Mouse (Mus musculus): Measurements from ENCODE around the gene Asb6.

Gene Asb6

DNA sequence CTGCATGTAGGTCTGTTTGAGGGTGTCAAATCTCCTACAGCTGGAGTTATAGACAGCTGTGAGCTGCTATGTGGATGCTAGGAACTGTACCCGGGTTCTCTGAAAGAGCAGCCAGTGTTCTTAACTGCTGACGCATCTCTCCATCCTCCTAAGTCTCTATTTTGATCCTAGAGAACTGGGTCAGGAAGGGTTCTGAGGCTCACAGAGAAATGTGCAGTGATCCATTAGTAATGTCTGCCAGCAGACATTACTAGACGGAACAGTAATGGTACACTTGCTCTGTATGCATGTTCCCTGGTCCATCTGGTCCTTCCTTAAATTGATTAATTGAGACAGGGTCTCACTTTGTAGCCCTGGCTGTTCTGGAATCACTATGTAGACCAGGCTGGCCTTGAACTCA, 30.7 kb downstream of the Asb6 start:
- DNase-seq (ENCODE audit: low read depth in 1 of 2, low spot score in 2 of 2) = no peak

GRCm38 (mm10) chr2:30796382-30796781, 33.8 kb downstream of the Asb6 start:
- DNase-seq (ENCODE audit: low read depth in 1 of 2, low spot score in 2 of 2) = peak; percentile 22 to 46

- DNase-seq (ENCODE audit: low read depth in 1 of 2, low spot score in 2 of 2) = no peak
Measured at GRCm38 (mm10) chr2:30795889-30796275, 34.3 kb downstream of the Asb6 start.

- no peak for DNase-seq (ENCODE audit: low read depth in 1 of 2, low spot score in 2 of 2)
Measured at GRCm38 (mm10) chr2:30795271-30795888, 34.8 kb downstream of the Asb6 start.

DNA sequence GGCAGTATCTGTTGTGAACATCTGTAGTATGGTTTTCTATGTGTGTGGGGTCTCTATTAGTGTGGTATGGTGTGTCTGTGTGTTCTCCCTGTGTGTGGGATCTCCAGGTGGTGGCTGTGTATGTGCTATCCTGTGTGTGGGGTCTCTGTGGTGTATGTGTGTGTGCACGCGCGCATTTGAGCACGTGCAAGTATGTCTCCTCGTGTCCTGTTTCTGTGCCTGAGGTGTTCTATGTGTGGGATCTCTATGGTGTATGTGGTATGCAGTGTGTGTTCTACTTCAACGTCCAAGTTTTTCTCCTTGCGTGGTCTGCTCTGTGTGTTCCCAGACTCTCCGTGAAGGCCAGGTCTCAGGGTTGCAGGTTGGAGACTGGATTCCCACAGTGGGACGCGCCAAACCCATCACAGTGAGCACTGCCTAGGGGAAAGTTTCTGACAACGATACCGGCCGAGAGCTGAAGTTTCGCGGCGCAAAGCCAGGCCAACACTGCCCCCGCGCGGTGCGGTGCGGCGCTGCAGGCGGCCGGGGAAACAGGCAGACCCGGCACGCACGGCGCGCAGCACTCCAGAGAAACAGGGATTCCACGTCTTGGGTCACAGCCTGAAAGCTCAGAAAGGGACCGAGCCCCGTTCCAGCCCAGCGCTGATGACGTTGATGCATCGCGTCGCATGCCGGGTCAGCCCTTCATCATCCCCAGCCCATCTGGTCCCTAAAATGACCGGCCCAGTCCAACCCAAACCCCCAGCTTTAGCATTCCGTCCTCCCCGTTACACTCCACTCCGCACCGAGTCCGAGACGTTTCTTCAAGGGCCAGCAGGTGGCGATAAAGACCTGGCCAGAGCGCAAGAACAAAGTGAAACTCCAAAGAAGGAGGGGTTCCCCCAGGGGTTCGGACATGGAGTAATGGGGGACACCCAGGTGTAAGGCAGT, 35.7 kb downstream of the Asb6 start:
- DNase-seq (ENCODE audit: low read depth in 1 of 2, low spot score in 2 of 2) = peak; percentile 68 to 87

DNA sequence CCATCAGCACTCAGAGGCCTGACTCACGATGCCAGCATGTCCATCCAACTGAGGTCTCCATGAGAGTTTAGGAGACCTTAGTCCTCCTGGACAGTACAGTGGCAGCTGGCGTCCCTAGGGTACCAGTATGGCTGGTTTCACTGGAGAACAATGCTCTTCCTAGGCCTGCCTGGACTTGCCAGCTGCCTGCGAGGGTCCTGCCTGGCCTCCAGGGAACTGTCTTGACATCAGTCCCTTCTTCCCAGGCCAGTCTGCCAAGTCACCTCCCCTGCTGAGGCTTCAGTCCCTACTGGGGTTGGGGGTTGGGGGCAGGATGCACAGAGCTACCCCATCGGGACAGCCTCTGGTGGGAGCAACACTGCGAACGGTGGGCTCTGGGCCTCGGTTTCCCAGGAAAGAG, 38.1 kb downstream of the Asb6 start:
- DNase-seq (ENCODE audit: low read depth in 1 of 2, low spot score in 2 of 2) = no peak

GRCm38 (mm10) chr2:30787466-30787865, 42.7 kb downstream of the Asb6 start:
- no peak for DNase-seq (ENCODE audit: low read depth in 1 of 2, low spot score in 2 of 2)

DNA sequence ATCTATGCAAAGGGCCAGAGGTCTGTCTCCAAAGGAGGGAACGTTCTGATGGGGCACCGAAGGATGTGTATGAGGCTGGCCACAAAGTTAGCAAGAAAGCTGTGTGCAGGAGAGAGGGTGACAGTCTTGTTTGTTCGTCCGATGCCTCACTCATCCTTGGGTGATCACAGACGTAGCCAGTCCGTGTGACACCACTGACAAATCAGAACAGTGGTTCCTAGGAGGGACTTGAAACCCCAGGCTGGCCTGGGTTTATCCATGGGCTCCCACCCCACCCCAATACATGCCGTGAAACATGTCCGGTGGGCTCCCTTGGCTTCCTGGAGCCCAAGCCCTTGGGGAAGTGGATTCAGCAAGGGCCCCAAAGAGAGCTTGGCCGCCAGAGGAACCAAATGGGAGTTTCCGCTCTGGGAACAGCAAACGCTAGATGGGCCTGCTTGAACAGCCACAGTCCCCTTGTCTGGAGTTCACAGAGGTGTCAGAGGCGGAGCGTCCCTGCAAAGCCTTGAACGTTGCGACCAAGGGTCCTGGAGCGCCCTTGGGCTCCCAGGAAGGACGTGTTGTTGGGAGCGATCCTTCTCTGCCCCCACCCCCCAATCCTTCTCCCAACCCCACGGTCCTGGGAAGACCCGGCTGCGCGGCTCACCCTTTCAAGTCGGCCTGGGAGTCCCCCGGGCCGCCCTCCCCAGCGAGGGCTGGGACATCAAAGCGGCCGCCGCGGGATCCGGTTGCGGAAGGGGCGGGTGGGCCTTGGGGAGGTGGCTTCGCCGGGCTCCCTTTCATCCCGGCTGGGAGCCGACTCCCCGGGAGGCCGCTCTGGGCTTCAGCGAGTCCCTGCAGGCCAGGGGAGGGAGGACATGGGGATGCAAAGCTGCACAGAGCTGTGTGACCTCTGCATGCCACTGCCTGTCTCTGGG, 45.8 kb downstream of the Asb6 start:
- no peak for DNase-seq (ENCODE audit: low read depth in 1 of 2, low spot score in 2 of 2)

- no peak for DNase-seq (ENCODE audit: low read depth in 1 of 2, low spot score in 2 of 2)
Measured at GRCm38 (mm10) chr2:30783346-30783745, 46.8 kb downstream of the Asb6 start.

DNA sequence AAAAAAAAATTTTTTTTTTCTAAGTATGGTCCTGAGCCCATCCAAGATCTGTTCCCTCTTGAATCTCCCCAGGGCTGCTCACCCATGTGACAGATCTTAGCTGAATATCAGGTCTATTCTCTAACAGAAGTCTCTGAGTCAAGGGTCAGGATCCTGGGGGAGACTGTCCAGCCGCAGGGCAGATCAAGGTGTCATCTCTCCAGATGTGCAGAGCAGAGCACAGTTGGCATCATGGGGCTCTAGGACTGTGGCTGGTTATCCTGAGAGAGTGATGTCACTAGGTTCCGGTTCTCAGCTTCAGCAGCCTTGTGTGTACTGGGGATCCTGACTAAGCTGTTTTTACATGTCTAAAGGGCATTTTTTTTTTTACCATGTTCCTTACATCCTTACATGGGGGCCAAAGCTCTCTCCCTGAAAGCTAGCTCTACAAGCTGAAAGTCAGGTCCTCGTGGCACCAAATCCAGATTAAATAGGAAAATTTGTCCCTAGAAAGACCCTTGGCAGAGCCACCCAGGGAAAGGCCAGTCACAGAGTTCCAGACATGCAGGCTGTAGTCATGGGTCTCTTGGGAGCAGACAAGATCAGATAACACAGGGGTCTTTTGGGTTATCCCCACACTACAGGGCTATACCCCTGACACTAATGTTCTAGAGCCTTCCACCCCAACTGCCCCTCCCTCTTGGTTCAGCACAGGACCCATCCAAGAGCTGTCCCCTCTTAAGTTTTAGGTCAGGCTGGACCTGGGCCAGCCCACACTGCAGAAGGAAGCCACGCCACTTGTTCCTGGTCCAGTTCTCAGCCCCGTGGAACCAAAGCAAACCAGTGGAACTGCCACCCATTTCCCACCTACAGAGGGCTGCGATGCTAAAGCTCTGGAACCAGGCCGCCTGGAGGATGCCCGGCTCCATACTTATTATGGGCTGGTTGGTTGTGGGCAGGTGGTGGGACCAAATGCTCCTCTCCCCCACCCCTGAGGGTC, 47.5 kb downstream of the Asb6 start:
- DNase-seq (ENCODE audit: low read depth in 1 of 2, low spot score in 2 of 2) = no peak

DNA sequence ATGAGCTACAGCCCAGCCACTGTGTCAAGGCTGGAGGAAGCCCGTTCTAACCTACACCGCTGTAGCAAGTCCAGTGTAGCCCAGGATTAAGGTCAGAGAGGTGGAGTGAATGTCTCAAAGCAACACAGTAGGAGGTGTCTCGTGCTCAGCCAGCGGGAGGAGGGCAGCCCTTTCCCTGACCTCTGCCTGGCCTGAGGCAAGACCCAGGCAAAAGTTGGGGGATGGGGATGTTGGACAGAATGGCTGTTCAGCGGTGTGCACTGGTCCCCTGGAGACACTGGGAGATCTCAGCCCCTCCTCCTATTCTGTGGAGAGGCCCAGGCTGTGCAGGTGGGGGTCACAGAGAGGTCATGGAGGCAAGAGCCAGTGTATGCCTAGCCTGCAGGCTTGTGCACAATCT, 50.9 kb downstream of the Asb6 start:
- no peak for DNase-seq (ENCODE audit: low read depth in 1 of 2, low spot score in 2 of 2)

DNA sequence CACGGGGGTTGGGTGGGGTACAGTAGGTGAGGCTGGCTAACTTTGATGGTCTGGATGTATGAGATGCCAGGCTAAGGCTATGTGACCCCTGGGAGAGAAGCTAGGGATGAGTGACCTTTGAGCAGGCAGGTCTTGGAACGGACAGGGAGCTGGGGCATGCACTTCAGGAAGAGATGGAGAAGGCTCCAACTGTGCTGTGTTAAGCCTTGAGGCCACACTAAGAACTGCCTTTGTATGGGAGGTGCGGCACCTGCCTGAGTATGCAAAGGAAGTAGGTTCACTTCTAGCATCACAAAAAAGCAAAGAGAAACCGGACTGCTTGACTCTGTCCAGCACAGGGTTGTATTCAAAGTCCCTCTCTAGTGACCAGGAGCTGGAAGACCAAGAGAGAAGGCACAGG, 51.9 kb downstream of the Asb6 start:
- DNase-seq (ENCODE audit: low read depth in 1 of 2, low spot score in 2 of 2) = no peak

DNA sequence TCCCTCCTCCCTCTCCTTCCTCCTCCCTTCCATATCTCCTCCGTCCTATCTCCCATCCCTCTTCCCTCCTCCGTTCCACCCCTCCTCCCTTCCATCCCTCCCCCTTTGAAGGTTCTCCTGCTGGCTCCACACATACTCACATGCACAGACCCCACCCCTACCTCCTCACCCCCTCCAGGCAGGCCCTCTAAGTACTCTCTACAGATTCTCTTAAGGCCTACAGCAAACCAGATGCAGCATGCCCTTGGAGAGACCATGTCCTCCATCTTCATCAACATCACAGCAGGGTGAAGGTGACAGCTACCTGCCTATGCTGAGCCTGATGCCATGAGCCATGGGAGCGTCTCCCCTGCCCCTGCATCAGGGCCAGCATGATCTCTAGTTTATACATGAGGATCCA, 52.9 kb downstream of the Asb6 start:
- DNase-seq (ENCODE audit: low read depth in 1 of 2, low spot score in 2 of 2) = no peak

GRCm38 (mm10) chr2:30775955-30776354, 54.2 kb downstream of the Asb6 start:
- DNase-seq (ENCODE audit: low read depth in 1 of 2, low spot score in 2 of 2) = no peak

- no peak for DNase-seq (ENCODE audit: low read depth in 1 of 2, low spot score in 2 of 2)
Measured at GRCm38 (mm10) chr2:30773313-30774005, 56.7 kb downstream of the Asb6 start.

Data from monocyte, adult 2 months (primary cell).